Mouse (Mus musculus) adrenal gland (tissue): ENCODE results near the gene Ctsk.

Experiments
- intact Hi-C: fragments of 180-260 bp; cut with DNase I; formaldehyde crosslinking; loops from one replicate; pipeline ENCODE4 v1.15.1; 2025
- long read RNA-seq, 2 experiments: library from polyadenylated mRNA; unstranded; transcript quantifications; one replicate each; pipeline ENCODE4 v2.0.0; 2020; ENCODE audit warnings: borderline replicate concordance in 1 of 2; ENCODE audit not compliant: insufficient replicate concordance in 1 of 2

Gene Ctsk
- long read RNA-seq, experiment 1, partial matches to known transcripts, result 0 of 2 reads
- long read RNA-seq, experiment 1, other reads (novel, unspliced or antisense), result 0 of 2 reads
- long read RNA-seq, experiment 2, partial matches to known transcripts, result 0 of 1 reads
- long read RNA-seq, experiment 2, other reads (novel, unspliced or antisense), result 0 of 1 reads

GRCm38 (mm10) chr3:95499024-95499423, at the start of gene Ctsk:
Ctsk (plus strand) TSS chr3:95499256.
- intact Hi-C loops, result no loop called here

- intact Hi-C loops, result loop anchor here (5.0 kb wide), 1 partner anchor 103 kb away; no protein-coding TSS in a partner anchor
Observed at GRCm38 (mm10) chr3:95450408-95450807, 48.6 kb upstream of the Ctsk start.

GRCm38 (mm10) chr3:95450915-95451314, 48.1 kb upstream of the Ctsk start:
- intact Hi-C loops, result loop anchor here (5.0 kb wide), 1 partner anchor 104 kb away; no protein-coding TSS in a partner anchor

GRCm38 (mm10) chr3:95456367-95456766, 42.7 kb upstream of the Ctsk start:
- intact Hi-C loops, result no loop called here

- intact Hi-C loops, result no loop called here
Observed at GRCm38 (mm10) chr3:95457758-95458157, 41.3 kb upstream of the Ctsk start.

GRCm38 (mm10) chr3:95459381-95459780, 39.7 kb upstream of the Ctsk start:
- intact Hi-C loops, result no loop called here

GRCm38 (mm10) chr3:95463852-95464251, 35.2 kb upstream of the Ctsk start:
- intact Hi-C loops, result no loop called here

- intact Hi-C loops, result loop anchor here (10.0 kb wide), 1 partner anchor 366 kb away; no protein-coding TSS in a partner anchor
Observed at GRCm38 (mm10) chr3:95478966-95479365, 20.1 kb upstream of the Ctsk start.

- intact Hi-C loops, result no loop called here
Observed at GRCm38 (mm10) chr3:95486421-95486820, 12.6 kb upstream of the Ctsk start.

- intact Hi-C loops, result no loop called here
Observed at GRCm38 (mm10) chr3:95488679-95489078, 10.4 kb upstream of the Ctsk start.

- intact Hi-C loops, result no loop called here
Observed at GRCm38 (mm10) chr3:95490238-95490637, 8.8 kb upstream of the Ctsk start.

- intact Hi-C loops, result no loop called here
Observed at GRCm38 (mm10) chr3:95494342-95494741, 4.7 kb upstream of the Ctsk start.

GRCm38 (mm10) chr3:95498229-95498628, 827 bp upstream of the Ctsk start:
- intact Hi-C loops, result no loop called here

- intact Hi-C loops, result no loop called here
Observed at GRCm38 (mm10) chr3:95499496-95500140, 562 bp downstream of the Ctsk start.

- intact Hi-C loops, result no loop called here
Observed at GRCm38 (mm10) chr3:95502312-95502711, 3.3 kb downstream of the Ctsk start.

GRCm38 (mm10) chr3:95509348-95509747, 10.3 kb downstream of the Ctsk start:
- intact Hi-C loops, result no loop called here

GRCm38 (mm10) chr3:95511611-95512180, 12.6 kb downstream of the Ctsk start:
- intact Hi-C loops, result loop anchor here (10.0 kb wide), 1 partner anchor 263 kb away; no protein-coding TSS in a partner anchor

- intact Hi-C loops, result loop anchor here (10.0 kb wide), 1 partner anchor 258 kb away; no protein-coding TSS in a partner anchor
Observed at GRCm38 (mm10) chr3:95516614-95517041, 17.6 kb downstream of the Ctsk start.

GRCm38 (mm10) chr3:95517493-95517898, 18.4 kb downstream of the Ctsk start:
- intact Hi-C loops, result loop anchor here (10.0 kb wide), 1 partner anchor 257 kb away; no protein-coding TSS in a partner anchor

GRCm38 (mm10) chr3:95518891-95519290, 19.8 kb downstream of the Ctsk start:
- intact Hi-C loops, result loop anchor here (10.0 kb wide), 1 partner anchor 256 kb away; no protein-coding TSS in a partner anchor

- intact Hi-C loops, result loop anchor here (10.0 kb wide), 1 partner anchor 255 kb away; no protein-coding TSS in a partner anchor
Observed at GRCm38 (mm10) chr3:95519315-95519714, 20.3 kb downstream of the Ctsk start.

- intact Hi-C loops, result no loop called here
Observed at GRCm38 (mm10) chr3:95520100-95520499, 21.0 kb downstream of the Ctsk start.
